ENCODE assay signal across 8 mouse cellular contexts in the genomic region with DNA sequence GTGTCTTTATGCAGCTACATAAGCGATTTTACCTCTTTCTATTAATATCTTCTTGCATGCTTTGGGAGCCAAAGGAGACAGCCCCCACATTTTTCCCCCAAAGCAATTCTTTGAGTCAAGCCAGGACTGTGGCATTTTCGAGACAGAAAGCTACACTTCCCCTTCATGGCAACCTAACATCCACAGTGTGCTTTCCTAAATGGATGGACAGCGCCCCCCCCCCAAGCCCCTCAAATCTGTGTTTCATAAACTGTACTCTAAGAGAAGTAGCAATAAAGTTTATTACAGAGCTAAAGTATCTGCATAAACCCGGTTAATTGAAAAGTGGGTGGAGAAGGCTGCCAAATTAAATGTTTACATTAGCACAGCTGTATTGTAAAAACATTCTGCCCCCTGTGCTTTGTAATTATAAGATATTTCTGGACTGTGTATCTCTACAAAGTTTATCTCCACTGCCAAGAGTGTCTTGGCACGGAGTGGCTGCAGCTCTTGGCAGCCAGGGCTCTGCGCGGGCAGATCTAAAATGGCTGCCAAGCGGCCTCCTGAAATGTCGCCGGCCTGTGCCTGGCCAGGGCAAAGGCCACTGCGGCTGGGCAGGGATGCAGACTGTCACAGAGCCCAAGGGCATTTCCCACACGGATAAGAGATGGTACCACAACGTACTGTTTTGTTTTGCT.
DNase-seq lines count a peak whose midpoint lies in the region; ATAC-seq lines count a peak whose summit lies in the region.

No protein-coding gene starts in this region.

- H3K4me3 ChIP-seq in hindbrain, embryonic 13.5 days: no peak overlapping the region
- no peak overlapping the region for H3K4me3 ChIP-seq in hindbrain, embryonic 12.5 days
- H3K4me3 ChIP-seq in intestine, embryonic 16.5 days (ENCODE audit: low read length): no peak overlapping the region
- no peak overlapping the region for H3K4me3 ChIP-seq in limb, embryonic 10.5 days

- DNase-seq in cerebellum, adult 11 months: peak; percentile 84
- peak; percentile 62 for DNase-seq in gastrocnemius, postnatal 10 days
- DNase-seq in limb, embryonic 10.5 days (ENCODE audit: low spot score): no peak
- peak; percentile 36 for DNase-seq in right cerebral cortex, postnatal 14 days

- WGBS in hindbrain, embryonic 13.5 days: 75% methylated on average over 13 of the region's 13 CpGs
- 80% methylated on average over 13 of the region's 13 CpGs for WGBS in hindbrain, embryonic 12.5 days
- 48% methylated on average over 13 of the region's 13 CpGs for WGBS in intestine, embryonic 16.5 days
- WGBS in limb, embryonic 10.5 days: 84% methylated on average over 13 of the region's 13 CpGs

- no peak overlapping the region for H3K9ac ChIP-seq in hindbrain, embryonic 13.5 days
- H3K9ac ChIP-seq in hindbrain, embryonic 12.5 days: no peak overlapping the region
- no peak overlapping the region; the same call in 1 of the 2 replicates for H3K9ac ChIP-seq in intestine, embryonic 16.5 days (ENCODE audit: low read depth, low read length)

- no peaks in the 10 kb centered on the region for H3K27me3 ChIP-seq in hindbrain, embryonic 13.5 days
- no peaks in the 10 kb centered on the region for H3K27me3 ChIP-seq in hindbrain, embryonic 12.5 days
- no peaks in the 10 kb centered on the region for H3K27me3 ChIP-seq in intestine, embryonic 16.5 days (replicated peaks; ENCODE audit: control insufficient read depth, insufficient read depth, low read length)
- H3K27me3 ChIP-seq in limb, embryonic 10.5 days (ENCODE audit: low read depth, poor library complexity, severe bottlenecking): no peaks in the 10 kb centered on the region

- peaks cover 57% of the 10 kb centered on the region for H3K4me1 ChIP-seq in hindbrain, embryonic 13.5 days (replicated peaks)
- H3K4me1 ChIP-seq in hindbrain, embryonic 12.5 days: peaks cover 38% of the 10 kb centered on the region
- H3K4me1 ChIP-seq in intestine, embryonic 16.5 days (ENCODE audit: control insufficient read depth, insufficient read depth, low read length): peaks cover 29% of the 10 kb centered on the region
- peaks cover 67% of the 10 kb centered on the region for H3K4me1 ChIP-seq in limb, embryonic 10.5 days

- no peaks in the 10 kb centered on the region for H3K36me3 ChIP-seq in hindbrain, embryonic 13.5 days
- no peaks in the 10 kb centered on the region for H3K36me3 ChIP-seq in hindbrain, embryonic 12.5 days
- H3K36me3 ChIP-seq in intestine, embryonic 16.5 days (ENCODE audit: control insufficient read depth, insufficient read depth, low read length): no peaks in the 10 kb centered on the region
- H3K36me3 ChIP-seq in limb, embryonic 10.5 days: no peaks in the 10 kb centered on the region

- H3K27ac ChIP-seq in hindbrain, embryonic 13.5 days: peak overlapping the region; percentile 30
- H3K27ac ChIP-seq in hindbrain, embryonic 12.5 days: no peak overlapping the region
- H3K27ac ChIP-seq in intestine, embryonic 16.5 days (ENCODE audit: low read length): peak overlapping the region; percentile 62
- peak overlapping the region; percentile 68; the same call in 1 of the 2 replicates for H3K27ac ChIP-seq in limb, embryonic 10.5 days

- H3K4me2 ChIP-seq in hindbrain, embryonic 13.5 days: no peak overlapping the region
- H3K4me2 ChIP-seq in hindbrain, embryonic 12.5 days (replicated peaks): no peak overlapping the region
- no peak overlapping the region for H3K4me2 ChIP-seq in intestine, embryonic 16.5 days (ENCODE audit: low read depth, low read length)

- ATAC-seq in hindbrain, embryonic 13.5 days (ENCODE audit: low FRiP score): no peak
- no peak for ATAC-seq in hindbrain, embryonic 12.5 days (ENCODE audit: low FRiP score)
- 0 out of 2 replicates have a peak, but pooled peaks have one; percentile 49 for ATAC-seq in intestine, embryonic 16.5 days
- ATAC-seq in granulocyte monocyte progenitor cell, adult 5-6 weeks (replicated peaks; ENCODE audit: poor library complexity, severe bottlenecking): no peak

- H3K9me3 ChIP-seq in hindbrain, embryonic 13.5 days: no peaks in the 10 kb centered on the region
- H3K9me3 ChIP-seq in hindbrain, embryonic 12.5 days (replicated peaks): no peaks in the 10 kb centered on the region
- H3K9me3 ChIP-seq in intestine, embryonic 16.5 days (ENCODE audit: control insufficient read depth, low read length): no peaks in the 10 kb centered on the region
- no peaks in the 10 kb centered on the region for H3K9me3 ChIP-seq in limb, embryonic 10.5 days (replicated peaks)
